Mouse (Mus musculus) macrophage (primary cell): ENCODE results near the gene Ncdn. TPM values are rescaled to one million over a fixed set of nuclear protein-coding genes. Genes with fewer than 3 reads are reported as not detected.
A peak's percentile ranks its signal among the peaks of the same experiment; 100 is the strongest.

Experiments
- H3K27ac ChIP-seq: fragments of 350-480 bp; formaldehyde crosslinking; 2 replicates; pipeline ENCODE4 v1.9.0; 2021
- H3K36me3 ChIP-seq: fragments of 350-480 bp; formaldehyde crosslinking; 2 replicates; pipeline ENCODE4 v1.9.0; 2021; ENCODE audit errors: inconsistent target
- H3K4me3 ChIP-seq: fragments of 350-480 bp; formaldehyde crosslinking; 2 replicates; pipeline ENCODE4 v1.9.0; 2021; ENCODE audit errors: inconsistent target
- H3K79me2 ChIP-seq: fragments of 350-480 bp; formaldehyde crosslinking; 2 replicates; pipeline ENCODE4 v1.9.0; 2021; ENCODE audit errors: inconsistent target
- WGBS: methylation state at CpG from one replicate; pipeline ENCODE4 v1.1.7; 2026; ENCODE audit warnings: inconsistent platforms; ENCODE audit not compliant: missing documents; 5-methylcytosine and 5-hydroxymethylcytosine counted together
- polyA plus RNA-seq: library from polyadenylated mRNA; stranded (reverse); fragments of 250-400 nt; gene quantifications from 3 replicates; pipeline ENCODE4 v1.2.4, GENCODE M21; 2018; ENCODE audit warnings: inconsistent platforms

Ncdn gene
- polyA plus RNA-seq, 1 experiment from 2014 or later = 9.4 TPM

DNA sequence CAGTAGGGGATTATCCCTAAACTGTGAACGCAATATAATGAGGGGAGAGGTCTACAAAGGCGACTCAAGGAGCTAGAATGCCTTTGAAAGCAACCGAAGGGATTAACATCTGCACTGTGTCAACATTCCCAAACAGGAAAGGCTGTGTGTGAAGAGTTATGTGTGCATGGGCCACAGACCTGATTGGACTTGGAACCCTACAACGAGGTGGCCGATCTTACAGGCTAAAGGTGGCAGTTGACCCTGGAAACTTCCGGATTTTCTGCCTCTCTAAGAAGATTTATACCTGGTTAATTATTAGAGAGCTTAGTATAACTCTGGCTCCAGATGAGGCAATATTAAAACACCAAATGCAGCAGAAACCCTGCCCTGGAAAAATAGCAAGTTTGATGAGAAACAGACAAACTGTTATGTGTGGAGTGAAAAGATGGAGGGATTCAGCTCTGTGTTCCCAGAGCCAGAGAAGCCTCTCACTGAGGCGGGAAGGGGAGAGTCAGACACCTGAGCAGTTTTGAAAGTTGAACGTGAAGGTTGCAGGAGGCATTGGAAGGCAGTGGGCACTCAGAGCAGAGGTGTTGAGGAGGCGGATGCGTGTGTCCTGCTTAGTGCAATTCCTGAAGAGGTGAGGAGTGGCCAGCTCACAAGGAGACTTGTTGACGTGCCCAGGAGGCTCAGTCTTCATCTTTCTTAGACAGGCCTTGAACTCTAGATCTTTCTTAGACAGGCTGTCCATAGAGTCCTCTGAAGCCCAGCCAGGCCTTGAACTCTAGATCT, 9.5 kb upstream of the Ncdn start:
- Histone ChIP-seq H3K4me3 (no peak overlapping the region), H3K79me2 (no peaks in the 10 kb centered on the region), H3K36me3 (peaks cover 32% of the 10 kb centered on the region), H3K27ac (no peak overlapping the region)
- WGBS = 91% methylated on average over 11 of the region's 11 CpGs

DNA sequence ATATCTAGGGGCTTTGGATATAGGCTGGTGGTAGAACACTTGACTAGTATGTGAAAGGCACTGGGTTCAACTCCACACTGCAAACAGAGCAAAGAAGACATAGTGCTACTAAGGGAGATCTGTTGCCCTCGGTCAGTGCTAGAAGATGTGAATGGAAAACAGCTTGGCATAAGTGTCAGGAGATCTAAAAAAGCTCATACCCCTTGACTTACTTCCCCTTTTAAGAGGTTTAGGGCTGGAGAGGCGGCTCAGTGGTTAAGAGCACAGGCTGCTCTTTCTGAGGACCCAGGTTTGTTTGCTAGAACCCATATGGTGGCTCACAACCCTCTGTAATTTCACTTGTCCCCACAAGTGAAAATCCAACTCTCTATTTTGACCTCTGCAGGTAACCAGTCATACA, 6.2 kb upstream of the Ncdn start:
- peaks cover 32% of the 10 kb centered on the region for H3K36me3 ChIP-seq
- H3K4me3 ChIP-seq = no peak overlapping the region
- H3K79me2 ChIP-seq = peaks cover 10% of the 10 kb centered on the region; the same call in 1 of the 2 replicates
- H3K27ac ChIP-seq = no peak overlapping the region
- 4% methylated on average over 2 of the region's 2 CpGs for WGBS

DNA sequence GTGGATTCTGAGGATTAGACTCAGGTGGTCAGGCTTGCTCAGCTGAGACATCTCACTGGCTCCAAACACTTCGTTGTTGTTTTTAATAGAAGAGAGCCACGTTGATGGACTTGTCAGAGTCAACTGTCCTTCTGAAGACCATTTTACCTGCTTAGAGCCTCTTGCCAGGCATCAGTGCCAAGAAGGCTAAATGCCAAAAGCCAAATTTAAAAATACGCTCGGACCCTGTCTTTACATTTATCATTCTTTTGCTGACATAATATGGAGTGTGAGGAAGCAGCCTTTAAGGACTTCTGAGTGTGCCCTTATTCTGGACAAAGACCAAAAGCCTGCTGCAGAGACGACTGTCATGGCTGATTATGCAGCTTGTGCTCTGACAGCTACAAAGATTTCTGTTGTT, 5.1 kb upstream of the Ncdn start:
- peaks cover 15% of the 10 kb centered on the region; the same call in 1 of the 2 replicates for H3K79me2 ChIP-seq
- H3K4me3 ChIP-seq = no peak overlapping the region
- peaks cover 32% of the 10 kb centered on the region for H3K36me3 ChIP-seq
- WGBS = 90% methylated on average over 5 of the region's 5 CpGs
- H3K27ac ChIP-seq = no peak overlapping the region

DNA sequence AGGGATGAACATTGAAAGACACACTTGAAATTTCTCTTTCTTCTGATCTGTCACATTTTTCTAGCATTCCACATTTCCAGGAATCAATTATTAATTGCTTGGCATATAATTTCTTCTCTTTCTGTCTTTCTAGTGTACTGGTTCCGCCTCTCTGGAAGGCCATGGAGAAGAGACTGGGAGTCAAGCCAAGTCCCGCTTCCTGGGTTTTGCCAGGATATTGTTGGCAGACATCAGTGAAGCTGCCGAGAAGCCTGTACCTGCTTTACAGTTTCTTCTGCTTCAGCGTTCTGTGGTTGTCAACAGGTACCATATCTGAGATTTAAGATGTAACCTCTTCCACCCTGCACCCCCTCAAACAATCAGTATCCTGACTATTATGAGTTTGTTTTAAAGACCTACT, 3.5 kb upstream of the Ncdn start:
- H3K79me2 ChIP-seq = peaks cover 23% of the 10 kb centered on the region; the same call in 1 of the 2 replicates
- H3K4me3 ChIP-seq = no peak overlapping the region
- WGBS = 96% methylated on average over 4 of the region's 4 CpGs
- H3K27ac ChIP-seq = no peak overlapping the region
- peaks cover 18% of the 10 kb centered on the region for H3K36me3 ChIP-seq

DNA sequence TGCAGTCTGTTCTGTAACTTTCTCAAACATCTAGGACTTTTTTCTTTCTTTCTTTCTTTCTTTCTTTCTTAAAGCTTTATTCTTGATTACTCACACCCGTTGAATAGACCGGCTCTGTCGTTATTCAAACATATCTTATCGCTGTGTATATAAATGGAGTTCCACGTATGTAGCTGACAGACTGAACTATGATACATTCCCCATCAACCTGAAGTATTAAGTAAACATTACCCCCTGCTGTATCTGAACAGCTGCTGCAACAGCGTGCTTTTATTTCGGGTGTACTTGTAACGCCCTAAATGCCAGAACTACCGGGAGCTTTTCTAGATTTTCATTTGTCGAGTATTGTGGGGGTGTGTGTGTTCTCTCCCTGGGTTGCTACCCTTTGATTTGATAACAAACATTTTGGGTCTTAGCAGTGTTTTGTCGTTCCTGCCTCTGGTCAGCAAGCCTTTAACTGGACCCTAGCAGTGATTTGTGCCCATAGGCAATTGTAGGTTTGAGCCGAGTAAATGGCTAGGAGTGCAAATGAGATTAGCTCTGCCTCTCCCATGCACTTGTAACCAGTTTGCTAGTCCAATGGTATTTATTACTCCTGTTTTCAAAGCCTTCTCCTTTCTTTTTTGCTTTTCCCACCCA, 1.6 kb upstream of the Ncdn start:
- H3K79me2 ChIP-seq = peaks cover 23% of the 10 kb centered on the region; the same call in 1 of the 2 replicates
- H3K4me3 ChIP-seq = peak overlapping the region; percentile 90; the same call in 1 of the 2 replicates
- no peak overlapping the region for H3K27ac ChIP-seq
- 80% methylated on average over 12 of the region's 12 CpGs for WGBS
- peaks cover 2% of the 10 kb centered on the region; the same call in 1 of the 2 replicates for H3K36me3 ChIP-seq

DNA sequence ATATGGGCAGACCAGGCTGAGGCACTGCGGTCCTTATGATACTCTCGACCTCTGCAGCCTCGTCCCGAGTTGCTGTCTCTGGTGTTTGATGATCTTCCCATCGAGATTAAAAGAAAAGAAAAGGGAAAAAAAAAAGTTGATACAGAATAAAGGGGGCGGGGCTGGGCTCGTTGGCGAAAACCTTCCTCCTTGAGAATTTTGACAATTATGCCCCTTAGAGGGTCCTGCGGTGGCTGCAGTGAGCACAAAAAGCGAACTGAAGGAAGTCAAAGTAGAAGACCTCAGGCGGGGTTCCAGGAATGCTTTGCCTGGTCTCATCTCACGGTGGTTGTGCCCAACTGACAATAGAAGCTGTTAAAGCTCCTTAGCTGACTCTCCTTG, 983 bp upstream of the Ncdn start:
- under 1% methylated on average over 12 of the region's 12 CpGs for WGBS
- H3K79me2 ChIP-seq = peaks cover 23% of the 10 kb centered on the region; the same call in 1 of the 2 replicates
- peak overlapping the region; percentile 90 for H3K4me3 ChIP-seq
- peaks cover under 1% of the 10 kb centered on the region; the same call in 1 of the 2 replicates for H3K36me3 ChIP-seq
- peak overlapping the region; percentile 62 for H3K27ac ChIP-seq

DNA sequence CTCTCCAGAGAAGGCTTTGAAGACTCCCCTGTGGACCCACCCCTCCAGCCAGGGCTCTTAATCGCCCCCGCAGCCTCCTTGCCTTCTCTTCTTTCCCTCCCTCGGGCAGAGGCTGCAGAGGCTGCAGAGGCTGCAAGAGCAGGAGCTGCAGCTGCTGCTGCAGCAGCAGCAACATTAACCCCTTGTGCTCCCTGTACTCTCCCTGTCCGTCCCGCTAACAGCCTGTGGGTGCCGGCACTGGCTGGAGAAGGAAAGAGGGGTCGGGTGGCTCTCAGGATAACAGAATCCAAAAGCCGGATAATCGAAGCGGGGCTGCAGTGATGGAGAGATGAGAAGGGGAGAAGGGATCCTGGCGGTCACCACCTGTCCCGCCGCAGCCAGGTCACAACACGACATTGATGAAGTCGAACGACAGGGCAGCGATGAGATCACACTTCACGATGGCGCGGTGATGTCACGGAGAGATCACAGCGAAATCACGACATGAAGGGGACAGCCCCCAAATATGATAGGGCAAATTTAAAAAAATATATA, 563 bp downstream of the Ncdn start:
- 1% methylated on average over 23 of the region's 23 CpGs for WGBS

DNA sequence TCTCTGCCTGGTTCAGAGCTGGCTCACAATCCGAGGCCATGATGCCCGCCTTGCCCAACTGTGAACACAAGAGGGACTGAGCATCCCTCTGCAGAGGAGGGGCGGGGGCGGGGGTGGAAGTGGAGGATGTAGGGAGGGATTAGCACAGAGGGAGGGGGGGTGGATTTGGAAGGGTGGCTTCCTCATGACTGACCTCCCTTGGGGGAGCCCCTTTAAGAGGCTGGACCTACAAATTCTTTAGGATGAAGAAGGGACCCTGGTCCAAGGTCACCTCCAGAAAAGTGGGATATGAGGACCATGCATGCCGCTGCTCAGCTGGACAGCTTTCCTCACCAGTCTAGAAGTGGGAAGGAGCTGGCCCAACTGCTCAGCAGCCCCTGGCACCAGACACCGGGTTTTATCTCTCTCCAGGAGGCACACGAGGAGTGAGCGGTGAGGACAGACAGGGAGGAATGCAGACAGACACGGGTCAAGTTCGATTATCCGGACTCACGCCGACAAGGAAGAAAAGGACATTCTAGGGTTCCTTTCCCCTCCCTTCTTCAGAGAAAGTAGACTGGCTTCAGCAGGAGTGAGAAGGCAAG, 1.1 kb downstream of the Ncdn start:
- Histone ChIP-seq H3K36me3 (peaks cover 9% of the 10 kb centered on the region; the same call in 1 of the 2 replicates), H3K79me2 (peaks cover 23% of the 10 kb centered on the region; the same call in 1 of the 2 replicates), H3K4me3 (peak overlapping the region; percentile 90), H3K27ac (no peak overlapping the region)
- 20% methylated on average over 11 of the region's 13 CpGs for WGBS

More for the DNA sequence above, 563 bp downstream of the Ncdn start:
- peaks cover 23% of the 10 kb centered on the region; the same call in 1 of the 2 replicates for H3K79me2 ChIP-seq
- peak overlapping the region; percentile 90 for H3K4me3 ChIP-seq
- H3K36me3 ChIP-seq = peaks cover 9% of the 10 kb centered on the region; the same call in 1 of the 2 replicates
- 0 out of 2 replicates have a peak overlapping the region, but pooled peaks have one; percentile 29 for H3K27ac ChIP-seq

DNA sequence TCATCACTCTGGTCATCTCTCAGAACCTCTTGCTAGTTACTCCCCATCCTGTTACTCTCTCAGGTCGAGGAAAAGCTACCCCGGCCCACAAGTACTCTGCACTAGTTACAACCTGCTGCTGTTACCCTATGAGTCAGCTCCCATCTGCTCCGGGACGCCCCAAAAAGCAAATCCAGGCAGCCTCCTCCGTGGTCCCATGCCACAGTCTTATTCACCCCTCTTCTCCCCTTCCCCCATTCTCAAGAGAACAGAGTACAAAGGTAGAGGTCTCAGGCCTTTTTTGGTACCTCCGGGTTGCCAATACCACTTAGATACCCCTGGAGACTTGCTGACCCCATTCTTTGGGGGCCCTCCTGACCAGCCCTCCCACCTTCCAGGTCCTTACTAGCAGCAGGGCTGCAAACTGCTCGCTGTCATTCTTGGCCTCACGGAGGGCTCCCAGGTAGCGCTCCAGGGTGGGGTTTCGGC, 1.6 kb downstream of the Ncdn start:
- Histone ChIP-seq H3K79me2 (peaks cover 23% of the 10 kb centered on the region; the same call in 1 of the 2 replicates), H3K36me3 (peaks cover 13% of the 10 kb centered on the region; the same call in 1 of the 2 replicates), H3K27ac (no peak overlapping the region), H3K4me3 (no peak overlapping the region)
- 91% methylated on average over 10 of the region's 10 CpGs for WGBS

DNA sequence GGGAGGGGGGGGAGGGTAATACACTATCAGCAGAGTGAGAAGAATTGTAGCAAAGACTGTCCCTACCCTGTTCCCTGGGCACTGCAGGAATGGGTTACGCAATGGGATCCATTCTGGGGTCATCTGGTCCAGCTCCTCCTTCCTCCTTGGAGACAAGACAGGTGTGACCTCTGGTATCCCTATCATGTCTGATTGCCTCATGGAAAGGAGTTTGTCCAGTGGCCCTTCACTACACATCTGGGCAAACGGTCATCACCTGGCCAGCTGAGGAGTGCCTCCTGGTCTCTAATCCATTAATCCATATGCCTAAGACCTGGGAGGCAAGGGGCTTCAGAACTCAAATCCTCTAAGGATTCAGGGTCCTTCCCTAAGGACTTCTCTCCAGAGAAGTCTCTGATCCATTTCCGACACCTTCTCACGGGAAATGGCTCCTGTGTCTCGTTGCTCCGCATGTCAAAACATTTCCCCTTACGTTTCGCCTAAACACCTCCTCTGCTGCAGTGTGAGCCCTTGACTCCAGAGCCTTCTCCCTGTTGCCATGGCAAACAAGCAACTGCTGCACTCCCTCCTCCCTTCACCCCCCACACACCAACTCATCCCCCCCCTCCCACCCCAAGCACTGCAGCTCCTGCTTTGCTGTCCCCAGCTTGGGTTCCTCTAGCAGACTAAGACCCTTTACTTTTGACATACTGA, 2.2 kb downstream of the Ncdn start:
- 91% methylated on average over 8 of the region's 8 CpGs for WGBS
- Histone ChIP-seq H3K79me2 (peaks cover 23% of the 10 kb centered on the region; the same call in 1 of the 2 replicates), H3K4me3 (no peak overlapping the region), H3K27ac (no peak overlapping the region), H3K36me3 (peaks cover 19% of the 10 kb centered on the region; the same call in 1 of the 2 replicates)

DNA sequence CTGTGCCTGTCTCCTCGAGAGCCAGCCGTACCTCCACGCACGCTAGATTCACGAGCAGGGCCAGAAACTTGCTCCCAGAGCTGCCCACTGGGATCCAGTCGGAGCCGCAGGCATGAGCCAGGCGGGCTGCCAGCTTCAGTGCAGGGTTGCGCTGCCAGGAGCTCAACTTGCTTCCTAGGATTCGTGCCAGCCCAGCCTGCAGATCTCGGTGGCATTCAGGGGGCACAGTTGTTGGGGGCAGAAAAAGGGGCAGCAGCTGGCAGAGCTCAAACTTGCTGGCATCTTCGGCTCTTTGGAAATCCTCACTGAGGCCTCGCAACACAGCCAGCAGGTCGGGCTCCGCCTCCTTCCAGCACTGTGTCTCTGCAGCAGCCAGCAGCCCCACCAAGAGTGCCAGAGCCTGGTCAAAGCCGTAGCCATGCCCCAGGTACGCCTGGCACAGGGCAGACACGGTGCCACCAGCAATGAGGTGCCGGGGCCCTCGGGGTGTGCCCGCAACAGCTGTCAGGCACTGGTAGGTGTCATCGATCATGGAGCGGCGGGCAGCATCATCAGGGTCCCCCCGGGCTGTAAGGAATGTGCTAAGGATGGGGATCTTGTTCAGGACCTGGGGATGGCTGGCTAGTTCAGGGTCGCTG, 3.1 kb downstream of the Ncdn start:
- Histone ChIP-seq H3K27ac (no peak overlapping the region), H3K4me3 (no peak overlapping the region), H3K36me3 (peaks cover 20% of the 10 kb centered on the region; the same call in 1 of the 2 replicates), H3K79me2 (peaks cover 21% of the 10 kb centered on the region; the same call in 1 of the 2 replicates)
- 97% methylated on average over 25 of the region's 26 CpGs for WGBS

DNA sequence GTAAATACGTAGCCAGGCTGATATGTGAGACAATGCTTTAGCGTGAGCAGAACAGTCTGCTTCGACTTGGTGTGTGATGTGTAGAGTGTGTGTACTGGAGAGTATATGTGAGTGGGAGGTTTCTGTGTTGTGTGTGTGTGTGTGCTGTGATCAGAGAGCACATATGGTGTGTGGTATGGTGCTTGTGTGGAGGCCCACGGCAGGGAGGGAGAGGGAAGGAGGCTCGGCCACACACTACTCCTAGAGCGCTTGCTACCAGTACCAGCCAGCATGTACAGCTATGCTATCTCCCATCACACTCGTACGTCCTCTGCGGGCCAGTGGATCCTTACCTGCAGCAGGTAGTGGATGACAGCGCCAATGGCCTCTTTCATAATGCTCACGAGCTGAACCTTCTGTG, 3.7 kb downstream of the Ncdn start:
- H3K27ac ChIP-seq = no peak overlapping the region
- peaks cover 15% of the 10 kb centered on the region; the same call in 1 of the 2 replicates for H3K79me2 ChIP-seq
- peaks cover 20% of the 10 kb centered on the region; the same call in 1 of the 2 replicates for H3K36me3 ChIP-seq
- H3K4me3 ChIP-seq = no peak overlapping the region
- WGBS = 88% methylated on average over 11 of the region's 11 CpGs

DNA sequence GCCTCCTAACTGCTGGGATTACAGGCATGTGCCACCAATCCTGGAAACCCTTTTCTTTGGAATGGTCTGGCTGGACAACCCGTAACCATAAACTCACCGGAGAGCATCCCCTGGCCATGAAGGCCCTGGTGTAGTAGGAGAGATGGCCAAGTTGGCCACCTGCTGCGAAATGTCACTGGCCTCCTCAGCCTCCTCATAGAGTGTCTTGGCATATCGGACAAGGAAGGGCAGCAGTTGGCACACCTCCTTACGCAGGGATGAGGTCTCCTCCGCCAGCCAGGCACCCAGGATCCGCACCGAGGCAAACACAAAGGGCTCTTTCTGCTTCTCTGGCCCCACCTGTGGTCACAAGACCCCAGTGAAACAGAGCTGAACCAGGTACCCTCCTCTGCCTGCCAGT, 4.9 kb downstream of the Ncdn start:
- peaks cover 20% of the 10 kb centered on the region; the same call in 1 of the 2 replicates for H3K36me3 ChIP-seq
- no peak overlapping the region for H3K4me3 ChIP-seq
- 94% methylated on average over 8 of the region's 8 CpGs for WGBS
- H3K79me2 ChIP-seq = peaks cover 8% of the 10 kb centered on the region; the same call in 1 of the 2 replicates
- H3K27ac ChIP-seq = no peak overlapping the region
